Mouse (Mus musculus) midbrain, postnatal 0 days (tissue): ENCODE data around the gene Cdkn1a. TPM values are rescaled to one million over a fixed set of nuclear protein-coding genes. Genes with fewer than 3 reads are reported as not detected.
"Not testable (repeated sequence)": the region's sequence is repeated elsewhere in the genome, so short reads cannot be mapped to it uniquely, and the experiment has no call there.

Source experiments
- ATAC-seq: fragments of 200-750 bp; cut with Nextera tagmentation; 2 replicates; pipeline ENCODE4 v1.8.0; 2017; ENCODE audit warnings: moderate number of reproducible peaks, mild to moderate bottlenecking, moderate TSS enrichment, moderate library complexity; ENCODE audit not compliant: low FRiP score
- DNase-seq: peaks from one replicate; pipeline ENCODE4 v3.0.0-alpha.2; 2015; ENCODE audit warnings: low spot score
- H3K27ac ChIP-seq: fragments of 300-500 bp; sonication (generic); 2 replicates; pipeline ENCODE4 v1.5.1; 2014; ENCODE audit warnings: low read depth, mild to moderate bottlenecking, low read length, mixed read lengths
- H3K27me3 ChIP-seq: fragments of 300-500 bp; sonication (generic); 2 replicates; pipeline ENCODE4 v1.6.1; 2014; ENCODE audit warnings: low read length, control low read depth, mixed read lengths; ENCODE audit not compliant: insufficient read depth
- H3K36me3 ChIP-seq: fragments of 300-500 bp; sonication (generic); 2 replicates; pipeline ENCODE4 v1.6.1; 2014; ENCODE audit warnings: low read length, control low read depth, mixed read lengths; ENCODE audit not compliant: insufficient read depth
- H3K4me1 ChIP-seq: fragments of 300-500 bp; sonication (generic); 2 replicates; pipeline ENCODE4 v1.6.1; 2014; ENCODE audit warnings: mild to moderate bottlenecking, control low read depth, antibody characterized with exemption, low read length, mixed read lengths; ENCODE audit not compliant: insufficient read depth
- H3K4me2 ChIP-seq: fragments of 300-500 bp; sonication (generic); 2 replicates; pipeline ENCODE4 v1.6.1; 2014; ENCODE audit warnings: low read depth, mild to moderate bottlenecking, low read length, mixed read lengths; ENCODE audit not compliant: poor library complexity, severe bottlenecking
- H3K4me3 ChIP-seq: fragments of 300-500 bp; sonication (generic); 2 replicates; pipeline ENCODE4 v1.5.1; 2014; ENCODE audit warnings: low read depth, mild to moderate bottlenecking, low read length, moderate library complexity
- H3K9ac ChIP-seq: fragments of 300-500 bp; sonication (generic); replicated peaks from 2 replicates; pipeline ENCODE4 v1.6.1; 2014; ENCODE audit warnings: mild to moderate bottlenecking, low read length, moderate library complexity, mixed read lengths; ENCODE audit not compliant: poor library complexity, severe bottlenecking
- H3K9me3 ChIP-seq: fragments of 300-500 bp; sonication (generic); 2 replicates; pipeline ENCODE4 v1.6.1; 2016; ENCODE audit warnings: low read length, control low read depth
- CTCF ChIP-seq: IDR thresholded peaks from 2 replicates; pipeline ENCODE4 v1.5.1; 2016; ENCODE audit warnings: antibody characterized with exemption, mild to moderate bottlenecking
- WGBS: fragments of 180-500 bp; shearing (Covaris S2); extraction: QIAGEN DNeasy Blood & Tissue Kit; methylation state at CpG from one replicate; pipeline ENCODE4 v1.1.7; 2014; 5-methylcytosine and 5-hydroxymethylcytosine counted together
- polyA plus RNA-seq: library from polyadenylated mRNA; unstranded; fragments of >200 nt; fragmentation: Nextera tagmentation; extraction: Ambion mirVana; gene quantifications from 2 replicates; pipeline ENCODE4 v1.2.1, GENCODE M21; 2015
- total RNA-seq: library from RNA; depleted of rRNA; stranded (reverse); fragments of >200 nt; gene quantifications from 2 replicates; pipeline ENCODE4 v1.2.3, GENCODE M21; 2014; rRNA removed

Gene Cdkn1a
- total RNA-seq (44.4 and 57.7 TPM in 2 replicates), polyA plus RNA-seq (220 and 237 TPM in 2 replicates)

DNA sequence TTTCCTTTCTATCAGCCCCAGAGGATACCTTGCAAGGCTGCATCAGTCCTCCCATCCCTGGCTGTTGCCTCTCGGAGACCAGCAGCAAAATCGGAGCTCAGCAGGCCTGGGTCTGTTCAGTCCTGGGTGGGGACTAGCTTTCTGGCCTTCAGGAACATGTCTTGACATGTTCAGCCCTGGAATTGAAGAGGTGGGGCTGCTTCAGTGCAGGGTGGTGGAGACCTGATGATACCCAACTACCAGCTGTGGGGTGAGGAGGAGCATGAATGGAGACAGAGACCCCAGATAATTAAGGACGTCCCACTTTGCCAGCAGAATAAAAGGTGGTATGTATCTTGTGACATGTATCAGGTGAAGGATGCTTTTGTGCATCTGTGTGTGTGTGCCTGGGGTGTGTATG lies at the start of gene Cdkn1a:
TSS of gene Cdkn1a (plus strand) at position 201 of the 400 bp plus-strand sequence.
- H3K4me3 ChIP-seq = no peak within 1 kb of the TSS
- H3K27me3 ChIP-seq = no peaks in the 10 kb centered on the region
- H3K4me2 ChIP-seq = no peak within 1 kb of the TSS
- ATAC-seq = no peak
- no peak within 1 kb of the TSS for H3K9ac ChIP-seq
- H3K4me1 ChIP-seq = no peaks in the 10 kb centered on the region
- H3K27ac ChIP-seq = no peak within 1 kb of the TSS
- no peak for TF ChIP-seq CTCF
- no peaks in the 10 kb centered on the region for H3K36me3 ChIP-seq
- WGBS = 86% methylated on average over 3 of the region's 3 CpGs
- H3K9me3 ChIP-seq = no peaks in the 10 kb centered on the region
- DNase-seq = no peak

DNA sequence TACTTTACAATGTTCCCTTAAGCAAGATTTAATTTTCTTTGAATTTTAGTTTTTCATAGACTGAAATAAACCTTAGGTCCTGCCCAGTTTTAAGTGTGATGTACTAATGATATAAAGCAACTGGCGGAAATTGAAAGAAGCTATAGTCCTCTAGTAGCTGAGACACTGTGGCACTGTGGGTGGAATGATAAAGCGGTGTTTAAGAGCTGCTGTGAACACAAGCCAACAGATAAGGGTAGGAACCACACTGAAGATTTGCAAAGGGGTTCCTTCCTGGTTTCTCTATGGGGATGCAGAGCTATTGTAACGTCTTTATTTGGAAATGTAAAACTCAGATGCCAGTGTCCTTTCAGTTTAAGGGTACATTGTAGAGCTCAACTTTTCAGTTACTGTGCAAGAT lies 49.1 kb upstream of the Cdkn1a start:
- WGBS = 85% methylated on average over 3 of the region's 3 CpGs
- not testable (repeated sequence) for ATAC-seq, DNase-seq, H3K4me1 ChIP-seq, H3K27me3 ChIP-seq, H3K9me3 ChIP-seq, H3K9ac ChIP-seq, H3K27ac ChIP-seq, H3K4me2 ChIP-seq, H3K4me3 ChIP-seq
- H3K36me3 ChIP-seq = peaks cover 47% of the 10 kb centered on the region; the same call in 1 of the 2 replicates

DNA sequence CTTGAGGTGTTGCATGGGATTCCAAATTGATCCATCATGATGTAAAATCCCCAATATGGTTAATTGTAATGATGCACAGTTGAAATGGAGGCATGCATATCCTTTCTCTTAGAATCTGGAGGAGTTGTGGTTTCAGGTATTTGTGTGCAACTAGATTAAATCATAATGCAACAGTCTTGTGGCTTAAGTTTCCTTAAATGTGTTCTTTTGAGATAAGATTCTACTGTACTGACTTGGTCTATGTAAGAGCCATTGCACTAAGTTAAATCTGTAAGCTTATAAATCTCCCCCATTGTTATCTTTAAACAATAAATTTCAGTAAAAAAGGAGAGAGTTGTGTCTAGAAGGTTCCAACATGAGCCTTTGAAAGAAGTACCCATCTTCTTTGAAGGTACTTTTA lies 48.2 kb upstream of the Cdkn1a start:
- Histone ChIP-seq H3K4me1 (no peaks in the 10 kb centered on the region), H3K27ac (no peak overlapping the region), H3K4me3 (no peak overlapping the region), H3K9ac (no peak overlapping the region), H3K4me2 (no peak overlapping the region), H3K36me3 (peaks cover 39% of the 10 kb centered on the region; the same call in 1 of the 2 replicates), H3K9me3 (no peaks in the 10 kb centered on the region), H3K27me3 (no peaks in the 10 kb centered on the region)
- ATAC-seq (no peak), DNase-seq (no peak)
- TF ChIP-seq CTCF = no peak

DNA sequence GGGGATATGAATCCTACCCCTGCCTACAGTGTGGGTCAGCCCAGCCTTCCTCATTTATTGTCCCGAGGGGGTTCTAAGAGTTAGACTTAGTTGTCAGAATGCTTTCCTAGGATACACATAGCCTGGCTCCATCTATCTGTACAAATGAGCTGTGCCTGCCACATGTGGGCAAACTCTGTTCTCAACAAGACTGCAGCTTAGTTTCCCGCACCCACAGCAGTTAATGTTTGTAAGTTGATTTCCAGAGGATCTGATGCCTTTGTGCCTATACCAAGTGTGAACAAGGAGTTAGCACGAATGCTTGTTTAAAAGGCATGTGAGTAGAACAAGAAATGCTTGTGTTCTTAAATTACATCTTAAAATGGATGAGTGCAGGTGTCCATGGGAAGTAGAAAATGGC lies 47.2 kb upstream of the Cdkn1a start:
- no peak overlapping the region for H3K9ac ChIP-seq
- no peaks in the 10 kb centered on the region for H3K9me3 ChIP-seq
- H3K4me2 ChIP-seq = no peak overlapping the region
- TF ChIP-seq CTCF = no peak
- 91% methylated on average over 3 of the region's 3 CpGs for WGBS
- H3K36me3 ChIP-seq = peaks cover 36% of the 10 kb centered on the region; the same call in 1 of the 2 replicates
- H3K4me1 ChIP-seq = no peaks in the 10 kb centered on the region
- ATAC-seq (no peak), DNase-seq (no peak)
- no peak overlapping the region for H3K27ac ChIP-seq
- H3K4me3 ChIP-seq = no peak overlapping the region
- no peaks in the 10 kb centered on the region for H3K27me3 ChIP-seq

DNA sequence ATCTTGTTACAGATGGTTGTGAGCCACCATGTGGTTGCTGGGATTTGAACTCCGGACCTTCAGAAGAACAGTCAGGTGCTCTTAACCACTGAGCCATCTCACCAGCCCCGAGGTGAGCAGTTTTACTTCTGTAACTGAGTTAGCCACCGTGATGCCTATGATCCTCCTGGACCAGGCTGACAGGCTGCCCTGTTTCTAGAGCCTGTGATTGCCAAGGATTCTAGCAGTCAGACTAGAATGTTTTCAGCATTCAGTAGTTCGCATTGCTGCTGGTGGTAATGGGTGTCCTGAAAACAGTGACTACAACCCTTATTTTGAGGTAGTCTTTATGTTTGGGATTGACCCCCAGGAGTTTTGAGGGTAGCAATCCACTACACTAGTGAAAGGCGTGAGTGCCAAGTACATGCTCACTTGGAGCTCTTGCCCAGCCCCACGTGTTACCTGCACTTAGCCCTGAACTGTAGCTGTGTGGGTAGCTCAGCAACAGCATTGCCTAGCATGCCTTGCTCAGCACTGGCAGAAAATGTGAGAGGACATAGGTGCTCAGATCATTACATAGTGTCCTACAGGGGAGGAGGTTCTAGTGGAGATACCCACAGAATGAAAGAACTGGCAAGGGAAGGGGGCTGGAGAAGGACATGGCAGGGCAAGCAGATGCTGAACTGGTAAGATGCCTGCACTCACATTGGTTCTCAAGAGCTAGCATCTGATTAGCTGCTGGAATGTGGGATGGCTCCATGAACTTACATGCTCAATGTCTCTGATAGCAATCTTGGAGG lies 46.4 kb upstream of the Cdkn1a start:
- H3K9ac ChIP-seq = no peak overlapping the region
- ATAC-seq = no peak
- no peak overlapping the region for H3K27ac ChIP-seq
- H3K9me3 ChIP-seq = no peaks in the 10 kb centered on the region
- no peak for DNase-seq
- no peak overlapping the region for H3K4me3 ChIP-seq
- no peak overlapping the region for H3K4me2 ChIP-seq
- peaks cover 32% of the 10 kb centered on the region; the same call in 1 of the 2 replicates for H3K36me3 ChIP-seq
- 79% methylated on average over 6 of the region's 6 CpGs for WGBS
- H3K4me1 ChIP-seq = no peaks in the 10 kb centered on the region
- no peaks in the 10 kb centered on the region for H3K27me3 ChIP-seq
- no peak for TF ChIP-seq CTCF

DNA sequence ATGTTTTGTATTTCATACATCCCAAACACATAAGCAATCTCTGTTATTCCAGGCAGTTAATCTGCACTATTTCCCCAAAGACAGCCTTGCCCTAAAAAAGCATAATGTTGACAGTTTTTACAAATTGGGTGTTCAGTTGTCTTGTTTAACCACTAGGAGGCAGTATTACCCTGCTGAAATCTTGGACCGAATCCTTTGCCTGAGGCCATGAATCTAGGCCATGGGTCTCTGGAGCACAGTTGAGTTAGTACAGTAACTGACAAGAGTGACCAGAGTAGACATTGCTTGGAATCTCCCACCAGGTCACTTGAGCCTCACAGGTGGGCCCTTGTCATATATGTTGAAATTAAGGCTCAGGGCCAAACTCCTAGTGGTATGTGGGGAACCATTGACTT lies 45.9 kb upstream of the Cdkn1a start:
- H3K4me1 ChIP-seq = no peaks in the 10 kb centered on the region
- no peak overlapping the region for H3K4me2 ChIP-seq
- peak; percentile 86 for TF ChIP-seq CTCF
- H3K27me3 ChIP-seq = no peaks in the 10 kb centered on the region
- H3K36me3 ChIP-seq = peaks cover 26% of the 10 kb centered on the region; the same call in 1 of the 2 replicates
- peak; percentile 56 for DNase-seq
- no peaks in the 10 kb centered on the region for H3K9me3 ChIP-seq
- 0 out of 2 replicates have a peak overlapping the region, but pooled peaks have one; percentile 12 for H3K27ac ChIP-seq
- H3K4me3 ChIP-seq = no peak overlapping the region
- WGBS = 34% methylated on average over 1 of the region's 1 CpGs
- ATAC-seq = 0 out of 2 replicates have a peak, but pooled peaks have one; percentile 8
- no peak overlapping the region for H3K9ac ChIP-seq
